Mouse (Mus musculus) heart, adult 9 months (tissue): ENCODE measurements around the gene Fut2.

Experiments used
- DNase-seq, 2 experiments: peaks; one replicate each; pipeline ENCODE4 v3.0.0; 2022; ENCODE audit warnings: low spot score in 2 of 2

Gene Fut2

GRCm38 (mm10) chr7:45666161-45666560 is at the start of gene Fut2:
TSS of gene Fut2 (minus strand) at chr7:45666394.
- no peak for DNase-seq

GRCm38 (mm10) chr7:45715090-45715708 is 49.0 kb upstream of the Fut2 start, which contains the start of gene Rpl18:
TSS of gene Rpl18 (plus strand) at chr7:45715457.
- DNase-seq = peak; percentile 98

GRCm38 (mm10) chr7:45714630-45715089 is 48.5 kb upstream of the Fut2 start:
- DNase-seq = no peak

- DNase-seq = peak in 1 of 2 experiments; percentile 13
Observed at GRCm38 (mm10) chr7:45713881-45714520, 47.8 kb upstream of the Fut2 start.

GRCm38 (mm10) chr7:45713396-45713795 is 47.2 kb upstream of the Fut2 start:
- DNase-seq = peak in 1 of 2 experiments; percentile 19

GRCm38 (mm10) chr7:45712022-45712757 is 46.0 kb upstream of the Fut2 start:
- peak; percentile 74 to 80 for DNase-seq

- peak; percentile 29 to 61 for DNase-seq
Observed at GRCm38 (mm10) chr7:45711316-45712021, 45.3 kb upstream of the Fut2 start.

- peak; percentile 44 to 57 for DNase-seq
Observed at GRCm38 (mm10) chr7:45710477-45711191, 44.4 kb upstream of the Fut2 start.

- peak in 1 of 2 experiments; percentile 30 for DNase-seq
Observed at GRCm38 (mm10) chr7:45709677-45710355, 43.6 kb upstream of the Fut2 start.

- DNase-seq = peak; percentile 29 to 46
Observed at GRCm38 (mm10) chr7:45709036-45709435, 42.8 kb upstream of the Fut2 start.

GRCm38 (mm10) chr7:45708221-45708761 is 42.1 kb upstream of the Fut2 start:
- DNase-seq = peak; percentile 56 to 57

- DNase-seq = peak; percentile 98 to 99
Observed at GRCm38 (mm10) chr7:45707375-45707967, 41.3 kb upstream of the Fut2 start.

GRCm38 (mm10) chr7:45706721-45707241 is 40.6 kb upstream of the Fut2 start:
- DNase-seq = peak; percentile 92 to 94

- DNase-seq = peak; percentile 96 to 99
Observed at GRCm38 (mm10) chr7:45705873-45706281, 39.7 kb upstream of the Fut2 start.

- DNase-seq = no peak
Observed at GRCm38 (mm10) chr7:45705443-45705864, 39.3 kb upstream of the Fut2 start.

GRCm38 (mm10) chr7:45704730-45705442 is 38.7 kb upstream of the Fut2 start, which contains the start of gene Dbp:
TSS of gene Dbp (plus strand) at chr7:45705088.
- peak; percentile 100 for DNase-seq

GRCm38 (mm10) chr7:45704046-45704559 is 37.9 kb upstream of the Fut2 start:
- peak; percentile 82 to 90 for DNase-seq

- DNase-seq = peak in 1 of 2 experiments; percentile 47
Observed at GRCm38 (mm10) chr7:45703521-45704033, 37.4 kb upstream of the Fut2 start.
